Mouse (Mus musculus) mature B cell (primary cell): ENCODE results near the gene Snapc4.

Source experiments
- in situ Hi-C: fragments of 300-500 bp; cut with MboI; formaldehyde crosslinking; loops from 2 replicates; pipeline ENCODE4 v1.14.3; 2019

Gene Snapc4

DNA sequence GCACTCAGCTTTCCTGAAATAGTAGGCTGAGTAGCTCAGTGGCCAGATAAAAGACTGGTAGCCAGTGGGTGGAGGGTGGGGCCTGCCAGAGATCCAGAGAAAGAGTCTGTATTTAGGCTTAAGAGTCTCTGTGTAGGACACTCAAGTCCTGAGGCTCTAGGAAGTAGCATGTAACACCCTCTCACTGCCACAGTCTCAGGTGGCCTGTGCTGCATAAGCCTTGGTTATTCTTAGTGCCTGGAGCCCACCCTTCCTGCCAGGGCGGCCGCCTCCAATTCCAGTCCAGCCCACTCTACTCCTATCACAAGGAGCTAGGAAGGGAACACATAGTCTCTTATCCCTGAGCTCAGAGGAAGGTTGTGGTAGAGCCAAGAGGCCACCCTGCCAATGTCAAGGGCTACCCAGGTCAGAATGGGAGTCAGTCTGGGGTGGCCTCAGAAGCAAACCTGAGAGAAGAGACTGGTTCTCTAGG lies 38.9 kb downstream of the Snapc4 start:
- in situ Hi-C loops: no loop called here

DNA sequence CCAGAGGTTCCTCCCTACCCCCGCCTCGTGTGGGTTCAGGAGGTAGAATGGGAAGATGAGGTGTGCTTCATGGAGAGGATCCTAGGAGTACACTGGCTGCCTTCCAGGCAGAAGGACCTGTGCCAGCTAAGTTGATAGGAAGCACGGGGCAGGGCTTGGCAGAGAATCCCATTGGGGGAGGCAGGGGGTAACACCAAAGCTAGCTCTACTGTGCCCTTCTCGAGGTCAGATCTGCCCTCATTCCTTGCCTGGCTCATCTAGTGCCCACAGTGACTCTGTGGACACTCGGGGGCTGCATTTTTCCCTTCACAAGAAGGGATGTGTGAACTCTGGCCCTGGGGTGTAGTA lies 41.3 kb downstream of the Snapc4 start:
- in situ Hi-C loops: no loop called here

DNA sequence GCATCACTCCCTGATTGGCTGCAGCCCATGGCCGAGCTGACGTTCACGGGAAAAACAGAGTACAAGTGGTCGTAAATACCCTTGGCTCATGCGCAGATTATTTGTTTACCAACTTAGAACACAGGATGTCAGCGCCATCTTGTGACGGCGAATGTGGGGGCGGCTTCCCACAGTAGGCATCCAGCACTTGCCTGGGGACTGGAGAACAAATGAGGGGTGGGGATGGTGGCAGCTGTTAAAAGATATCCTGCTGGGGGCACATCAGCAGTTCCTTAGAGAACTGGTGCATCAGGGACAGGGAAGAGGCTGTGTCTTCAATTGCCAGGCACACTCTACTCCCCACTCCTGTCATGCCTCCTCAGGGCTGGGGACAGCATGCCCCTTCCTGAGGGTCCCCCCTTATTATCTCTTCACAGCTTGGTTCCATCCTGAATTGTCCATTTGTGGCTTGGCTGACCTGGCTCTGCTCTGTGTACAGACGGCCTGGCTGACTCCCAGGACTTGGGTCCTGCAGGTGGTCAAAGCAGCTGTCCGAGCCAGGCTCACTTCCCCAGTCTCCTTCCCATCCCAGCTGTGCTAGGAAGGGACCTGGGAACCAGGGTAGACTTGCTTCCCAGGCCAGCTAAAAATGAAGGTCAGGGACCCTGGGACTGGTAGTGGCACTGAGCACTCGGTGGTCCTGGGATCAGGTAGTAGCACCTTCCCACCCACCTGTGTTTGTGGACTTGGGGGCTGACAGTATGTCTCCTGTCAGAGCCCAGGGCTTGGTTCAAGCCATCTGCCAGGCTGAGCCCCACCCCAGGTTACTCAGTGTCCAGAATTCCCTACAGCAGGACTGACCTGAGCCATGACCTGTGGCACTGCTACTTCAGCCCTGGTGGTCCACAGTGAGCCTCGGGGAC lies 41.9 kb downstream of the Snapc4 start:
- in situ Hi-C loops: no loop called here

DNA sequence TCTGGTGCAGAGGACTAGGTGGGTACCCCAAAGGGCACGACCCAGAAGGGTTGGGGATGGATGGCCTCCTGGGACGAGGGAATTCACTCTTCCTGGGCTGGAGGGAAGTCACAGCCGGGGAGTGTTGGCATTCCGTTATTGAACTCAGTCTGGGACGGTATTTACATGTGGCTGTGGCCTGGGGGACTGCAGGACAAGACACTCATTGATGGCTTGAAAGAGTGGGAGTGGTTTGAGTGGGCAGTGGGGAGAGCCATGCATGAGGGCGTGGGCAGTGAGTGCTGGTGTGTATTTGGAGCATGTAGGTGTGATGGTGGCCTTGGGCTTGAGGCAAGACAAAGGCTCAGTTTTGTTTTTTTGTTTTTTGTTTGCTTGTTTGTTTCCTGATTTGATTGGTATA lies 49.8 kb downstream of the Snapc4 start:
- in situ Hi-C loops: no loop called here

DNA sequence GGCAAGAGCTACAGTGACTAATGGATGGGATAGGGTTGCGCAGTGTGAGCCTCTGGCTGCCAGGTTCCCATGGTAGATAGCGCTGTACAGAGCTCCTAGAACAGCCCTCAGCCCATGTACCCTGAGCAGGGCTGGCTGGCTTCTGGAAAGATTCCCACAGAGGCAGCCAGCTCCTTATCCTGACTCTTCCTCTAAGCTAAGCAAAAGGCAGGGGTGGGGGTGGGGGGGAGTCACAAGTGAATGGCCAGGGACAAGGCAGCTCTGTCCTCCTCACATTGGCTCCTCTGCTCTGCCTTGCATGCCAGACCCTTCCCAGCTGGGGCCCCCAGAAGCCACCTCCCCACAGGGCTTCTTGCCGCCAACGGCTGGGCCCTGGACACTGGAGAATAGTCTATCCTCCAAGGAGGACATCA lies 50.4 kb downstream of the Snapc4 start:
- in situ Hi-C loops: no loop called here

DNA sequence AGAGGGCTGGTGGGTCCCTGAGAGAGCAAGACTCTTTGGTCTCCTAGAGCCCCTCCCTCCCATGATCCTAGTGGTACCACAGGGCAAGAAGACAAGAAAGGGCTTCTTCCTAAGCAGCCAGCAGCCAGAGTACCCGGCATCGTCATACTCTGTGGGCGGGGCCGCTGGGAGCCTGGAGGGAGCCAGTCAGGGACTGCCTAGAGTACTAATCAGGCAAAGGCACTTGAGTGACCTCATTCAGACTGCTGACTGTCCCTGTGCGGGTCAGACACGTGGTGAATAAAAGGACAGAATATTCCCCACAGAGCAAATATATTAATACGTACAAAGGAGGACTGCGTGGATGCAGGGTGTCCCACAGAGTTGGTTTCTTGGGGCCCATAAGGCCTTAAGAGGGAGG lies 51.1 kb downstream of the Snapc4 start:
- in situ Hi-C loops: no loop called here

DNA sequence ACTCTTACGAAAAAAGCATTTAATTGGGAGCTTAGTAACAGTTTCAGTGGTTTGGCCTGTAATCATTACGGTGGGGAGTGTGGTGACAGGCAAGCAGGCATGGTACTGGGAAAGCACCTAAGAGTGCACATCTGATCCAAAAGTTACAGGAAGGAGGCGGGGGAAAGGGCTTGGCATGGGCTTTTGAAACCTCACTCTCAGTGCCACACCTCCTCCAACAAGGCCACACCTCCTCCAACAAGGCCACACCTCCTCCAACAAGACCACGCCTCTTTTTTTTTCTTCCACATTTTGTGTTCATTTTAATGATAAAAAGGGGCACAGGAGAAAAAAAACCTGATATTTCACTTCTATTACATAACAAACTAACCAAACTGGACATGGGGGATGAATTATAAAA lies 52.6 kb downstream of the Snapc4 start:
- in situ Hi-C loops: no loop called here

DNA sequence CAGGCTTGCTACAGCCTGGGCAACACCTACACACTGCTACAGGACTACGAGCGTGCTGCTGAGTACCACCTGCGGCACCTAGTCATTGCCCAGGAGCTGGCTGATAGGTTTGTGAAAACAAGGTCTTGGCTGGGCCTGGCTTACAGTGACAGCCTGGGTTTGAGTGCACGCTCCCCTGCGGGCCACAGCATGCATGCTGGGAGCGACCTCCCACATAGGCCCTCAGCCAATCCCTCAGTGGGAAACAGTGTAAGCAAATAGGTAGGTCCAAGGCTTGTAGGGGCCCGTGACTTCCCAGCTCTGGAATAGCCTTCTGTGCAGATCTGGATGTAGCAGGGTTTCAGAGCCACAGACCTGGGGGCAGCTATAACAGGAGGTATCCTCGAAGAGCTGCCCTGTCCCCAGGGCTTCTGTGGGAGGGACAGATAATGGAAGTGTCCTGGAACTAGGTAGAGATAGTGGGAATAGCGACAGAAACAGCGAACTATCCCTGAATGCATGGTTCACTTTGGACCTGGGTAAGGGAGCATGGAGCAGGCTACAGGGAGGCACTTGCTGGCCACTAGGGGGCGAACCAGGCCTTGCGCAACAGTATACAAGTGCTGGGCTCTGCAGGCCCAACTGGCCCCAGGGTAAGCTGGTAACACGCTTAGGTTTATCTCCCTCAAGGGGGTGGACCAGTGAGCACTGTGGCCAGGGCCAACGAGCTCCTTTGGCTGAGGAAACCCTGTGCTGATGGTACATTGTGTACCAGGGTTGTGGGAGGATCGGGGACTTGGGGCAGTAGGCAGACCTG lies 54.9 kb downstream of the Snapc4 start:
- in situ Hi-C loops: no loop called here

DNA sequence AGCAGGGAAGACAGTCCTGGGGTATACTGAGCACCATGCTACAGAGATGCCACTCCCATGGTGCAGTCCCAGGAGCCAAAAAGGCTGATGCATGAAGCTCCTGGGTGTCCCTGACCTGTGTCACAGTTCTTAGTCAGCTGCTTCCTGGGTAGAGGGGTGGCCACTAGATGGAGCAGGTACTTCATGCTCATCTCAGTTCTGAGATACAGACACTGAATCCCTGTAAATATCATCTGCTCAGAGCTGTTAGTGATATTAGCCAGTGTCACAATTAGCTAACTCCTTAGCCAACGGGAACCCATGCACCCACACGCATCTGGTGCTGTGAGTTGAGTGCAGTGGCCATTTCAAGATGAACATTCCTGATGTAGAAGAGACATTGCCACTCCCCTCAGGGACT lies 55.5 kb downstream of the Snapc4 start:
- in situ Hi-C loops: no loop called here

DNA sequence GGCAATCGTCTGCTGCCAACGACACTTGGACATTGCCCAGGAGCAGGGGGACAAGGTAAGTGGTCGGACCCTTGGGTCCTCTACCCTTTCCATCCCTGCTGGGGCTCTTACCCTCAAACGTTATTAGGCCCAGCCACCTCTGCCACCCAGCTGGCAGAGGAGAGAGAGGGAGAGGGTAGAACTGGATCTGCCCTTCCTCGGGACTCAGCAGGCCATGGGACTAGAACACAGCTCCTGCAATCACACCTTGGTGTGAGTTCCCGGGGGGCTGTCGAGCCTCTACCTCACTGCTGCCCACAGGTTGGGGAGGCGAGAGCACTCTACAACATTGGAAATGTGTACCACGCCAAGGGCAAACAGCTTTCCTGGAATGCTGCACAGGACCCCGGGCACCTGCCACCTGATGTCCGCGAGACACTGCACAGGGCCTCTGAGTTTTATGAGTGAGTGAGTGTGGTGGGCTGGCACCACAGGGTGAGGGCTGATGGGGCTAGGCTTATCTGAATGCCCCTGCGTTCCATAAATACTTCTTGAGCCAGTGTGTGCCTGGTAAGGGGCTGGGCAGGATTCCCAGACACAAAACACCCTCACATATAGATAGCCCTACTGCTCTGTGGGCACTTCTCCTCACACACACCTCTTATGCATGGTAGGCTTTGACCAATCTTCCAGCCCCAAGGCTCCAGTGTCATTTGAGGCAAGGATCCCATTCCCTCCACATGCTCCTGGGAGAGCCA lies 56.7 kb downstream of the Snapc4 start:
- in situ Hi-C loops: no loop called here

DNA sequence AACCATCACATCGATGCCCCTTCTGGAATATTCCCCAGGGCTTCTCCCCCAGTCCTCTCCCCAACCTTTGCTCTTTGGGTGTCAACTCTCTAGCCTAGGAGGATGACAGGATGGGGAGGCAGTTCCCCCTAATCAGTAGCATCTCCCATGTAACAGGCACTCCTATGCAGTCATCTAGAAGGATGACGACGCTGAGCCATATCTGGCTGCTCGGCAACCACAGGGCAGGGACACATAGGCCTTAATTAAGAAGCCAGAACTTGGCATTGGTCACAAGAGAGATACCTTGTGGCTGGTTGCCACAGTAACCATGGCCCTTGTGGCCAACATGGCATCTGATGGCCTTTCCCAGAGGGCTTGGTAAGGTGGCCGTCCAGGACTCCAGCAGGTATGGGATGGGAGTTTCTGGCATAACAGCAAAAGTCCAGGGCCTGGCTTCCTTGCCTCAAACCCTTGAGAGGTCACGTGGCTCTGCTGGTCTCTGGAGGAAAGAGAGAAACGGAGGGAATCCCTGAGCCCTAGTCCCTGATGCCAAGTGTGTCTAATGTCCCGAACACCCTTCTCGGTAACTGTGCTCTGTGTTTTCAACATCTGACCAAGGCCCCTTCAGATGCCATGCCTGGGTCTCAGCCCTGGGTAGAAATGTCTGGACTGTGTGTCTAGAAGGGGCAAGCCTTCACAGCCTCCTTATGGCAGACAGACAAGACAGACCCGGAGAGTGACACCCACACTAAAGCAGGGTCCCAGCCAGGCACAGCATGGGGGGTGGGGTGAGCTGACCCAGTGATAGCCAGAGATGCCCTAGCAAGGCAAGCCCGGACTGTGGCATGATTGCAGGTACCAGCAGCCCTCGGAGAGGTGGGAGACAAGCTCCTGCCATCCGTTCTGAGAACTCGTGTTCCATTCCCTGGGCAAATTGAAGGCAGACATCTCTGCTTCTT lies 59.9 kb downstream of the Snapc4 start:
- in situ Hi-C loops: no loop called here

DNA sequence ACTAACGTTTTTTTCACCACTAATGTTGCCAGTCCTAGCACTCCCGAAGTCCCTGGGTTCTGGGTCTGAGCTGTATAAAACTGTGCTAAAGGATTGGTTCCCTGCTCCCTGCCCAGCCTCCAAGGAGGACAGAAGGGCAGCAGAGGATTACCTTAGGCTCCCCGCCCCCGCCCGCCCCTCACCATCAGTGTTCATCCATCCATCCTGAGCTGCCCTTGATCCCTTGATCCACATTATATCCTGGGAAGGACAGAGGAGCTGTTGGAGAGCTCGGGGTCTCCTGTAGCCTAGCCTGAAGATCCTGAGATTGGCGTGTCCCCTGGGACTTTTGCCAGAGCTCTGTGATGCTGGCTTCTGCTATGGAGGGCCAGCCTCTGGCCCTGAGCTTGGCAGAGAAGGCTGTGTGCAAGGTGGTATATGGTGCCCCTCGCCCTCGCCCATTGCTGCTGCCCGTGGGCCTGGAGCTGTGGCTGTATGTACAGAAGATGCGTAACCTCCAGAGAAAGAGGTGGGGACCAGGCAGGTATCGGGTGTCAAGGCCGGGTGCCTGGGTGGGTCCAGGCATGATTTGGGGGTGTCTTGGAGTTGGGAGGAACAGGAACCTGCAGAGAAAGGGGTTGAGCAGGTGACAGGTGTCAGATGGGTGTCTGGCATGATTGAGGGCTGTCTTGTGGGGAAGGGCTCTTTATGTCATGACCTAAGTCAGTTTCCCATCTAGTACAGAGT lies 60.8 kb downstream of the Snapc4 start:
- in situ Hi-C loops: no loop called here

DNA sequence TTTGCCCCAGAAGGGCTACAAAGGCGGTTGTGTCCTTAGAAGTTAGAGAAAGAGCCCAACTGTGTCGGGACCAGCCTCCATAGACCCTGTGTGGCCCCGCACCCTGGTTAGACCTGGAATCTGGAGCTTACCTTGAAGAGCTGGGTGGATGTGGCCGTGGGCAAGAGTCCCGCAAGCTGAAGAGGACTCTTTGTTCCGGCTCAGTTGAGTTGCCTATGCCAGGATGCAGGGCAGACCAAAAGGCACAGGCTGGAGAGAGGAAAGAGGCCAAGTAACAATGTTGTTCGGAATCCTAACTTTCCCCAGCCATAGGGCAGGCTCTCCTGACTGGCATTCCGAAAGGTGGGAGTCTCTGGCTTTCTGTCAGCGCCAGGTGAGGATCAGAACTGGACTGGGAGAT lies 61.3 kb downstream of the Snapc4 start:
- in situ Hi-C loops: no loop called here

DNA sequence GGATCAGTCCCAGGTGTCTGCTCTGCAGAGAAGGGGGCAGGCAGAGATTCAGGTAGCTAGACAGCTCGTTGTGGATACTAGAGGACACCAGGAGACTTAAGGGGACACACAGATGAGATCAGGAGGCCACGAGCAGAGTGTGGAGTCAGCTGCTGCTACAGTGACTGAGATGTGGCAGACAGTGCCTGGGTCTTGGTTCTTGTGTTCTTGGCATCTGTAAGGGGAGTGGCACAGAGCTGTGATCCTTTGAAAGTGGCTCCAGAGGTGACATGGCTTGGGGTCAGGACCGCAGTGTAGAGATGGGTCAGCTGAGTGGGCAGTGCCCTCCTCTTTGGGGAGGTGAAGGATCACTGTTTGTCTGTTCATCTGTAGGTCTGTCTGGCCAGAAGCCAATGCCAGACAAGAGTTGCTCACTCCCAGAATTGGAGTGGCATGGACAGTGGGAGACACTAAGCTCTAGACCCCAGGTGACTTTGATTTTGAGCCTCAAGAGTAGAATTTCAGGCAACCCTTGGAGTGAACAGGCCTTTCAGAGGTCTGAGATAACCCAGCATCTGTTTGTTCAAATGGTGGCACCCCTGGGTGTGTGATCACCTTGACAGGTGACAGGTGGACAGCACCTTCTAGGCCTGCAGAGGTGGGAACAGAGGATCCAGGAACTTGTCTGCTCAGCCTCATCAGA lies 62.3 kb downstream of the Snapc4 start:
- in situ Hi-C loops: no loop called here

DNA sequence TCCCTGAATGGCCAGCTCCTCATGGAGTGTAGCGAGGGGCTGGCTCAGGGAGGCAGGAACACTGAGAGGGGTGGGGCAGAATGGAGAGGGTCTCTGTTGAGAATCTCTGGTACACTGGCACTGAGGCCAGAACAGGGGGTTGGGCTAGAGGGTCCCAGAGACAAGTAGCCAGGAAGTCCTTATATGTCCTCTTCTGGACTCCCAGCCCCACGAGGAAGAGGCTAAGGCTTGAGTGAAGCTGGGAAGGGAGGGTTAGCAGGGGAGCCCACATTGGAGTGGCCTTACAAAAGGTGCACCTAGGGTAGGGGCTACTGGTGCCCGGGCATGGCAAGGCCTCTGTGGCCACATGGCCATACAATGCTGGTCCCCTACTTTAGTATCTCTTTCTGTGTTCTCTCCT lies 63.1 kb downstream of the Snapc4 start:
- in situ Hi-C loops: no loop called here

DNA sequence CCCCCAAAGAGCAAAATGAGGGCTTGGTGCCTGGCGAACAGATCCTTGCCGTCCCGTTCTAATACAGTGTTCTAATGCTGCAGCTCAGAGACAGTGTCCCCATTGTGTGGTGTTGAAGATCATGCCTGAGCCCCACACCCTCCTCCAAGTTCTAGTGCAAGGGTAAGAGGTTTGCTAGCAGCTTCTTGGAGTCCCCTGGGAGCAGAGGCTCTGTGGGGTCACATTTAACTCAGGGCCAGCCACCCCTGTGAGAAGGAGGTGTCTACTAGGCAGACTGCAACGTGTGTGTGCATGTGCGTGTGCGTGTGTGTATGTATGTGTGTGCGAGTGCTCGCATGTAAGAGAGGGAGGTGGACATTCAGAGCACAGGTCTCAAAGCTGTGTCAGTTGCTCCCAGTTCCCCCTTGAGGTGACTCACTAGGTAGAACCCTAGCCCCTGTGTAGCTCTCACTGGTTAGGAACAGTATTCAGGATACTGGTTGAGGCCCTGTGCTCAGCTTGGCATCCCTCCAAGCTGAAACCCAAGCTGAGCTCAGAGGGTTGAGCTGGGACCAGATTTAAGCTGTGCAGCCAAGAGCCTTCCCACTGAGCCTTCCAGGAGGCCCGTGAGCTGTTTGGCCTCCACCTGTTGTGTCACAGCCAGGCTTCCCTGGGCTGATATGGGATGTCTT lies 63.7 kb downstream of the Snapc4 start:
- in situ Hi-C loops: no loop called here

DNA sequence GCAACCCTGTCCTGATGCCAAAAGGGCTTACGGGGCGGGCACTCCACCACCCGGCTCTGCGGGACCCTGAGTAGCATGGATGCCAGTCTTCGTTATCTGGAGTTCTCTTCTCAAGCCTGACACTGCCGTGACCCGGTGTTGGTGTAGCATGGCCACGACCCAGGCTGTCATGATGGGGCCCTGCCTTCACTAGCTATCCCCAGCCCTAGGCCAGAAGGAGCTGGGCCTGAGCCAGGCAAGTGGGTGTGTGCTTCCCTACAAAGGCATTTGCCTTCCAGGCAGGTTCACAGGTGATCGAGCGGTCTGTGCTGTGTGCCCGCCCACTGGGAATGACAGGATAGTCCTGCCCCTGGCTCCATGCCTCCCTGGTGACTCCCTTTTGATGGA lies 64.5 kb downstream of the Snapc4 start:
- in situ Hi-C loops: no loop called here

DNA sequence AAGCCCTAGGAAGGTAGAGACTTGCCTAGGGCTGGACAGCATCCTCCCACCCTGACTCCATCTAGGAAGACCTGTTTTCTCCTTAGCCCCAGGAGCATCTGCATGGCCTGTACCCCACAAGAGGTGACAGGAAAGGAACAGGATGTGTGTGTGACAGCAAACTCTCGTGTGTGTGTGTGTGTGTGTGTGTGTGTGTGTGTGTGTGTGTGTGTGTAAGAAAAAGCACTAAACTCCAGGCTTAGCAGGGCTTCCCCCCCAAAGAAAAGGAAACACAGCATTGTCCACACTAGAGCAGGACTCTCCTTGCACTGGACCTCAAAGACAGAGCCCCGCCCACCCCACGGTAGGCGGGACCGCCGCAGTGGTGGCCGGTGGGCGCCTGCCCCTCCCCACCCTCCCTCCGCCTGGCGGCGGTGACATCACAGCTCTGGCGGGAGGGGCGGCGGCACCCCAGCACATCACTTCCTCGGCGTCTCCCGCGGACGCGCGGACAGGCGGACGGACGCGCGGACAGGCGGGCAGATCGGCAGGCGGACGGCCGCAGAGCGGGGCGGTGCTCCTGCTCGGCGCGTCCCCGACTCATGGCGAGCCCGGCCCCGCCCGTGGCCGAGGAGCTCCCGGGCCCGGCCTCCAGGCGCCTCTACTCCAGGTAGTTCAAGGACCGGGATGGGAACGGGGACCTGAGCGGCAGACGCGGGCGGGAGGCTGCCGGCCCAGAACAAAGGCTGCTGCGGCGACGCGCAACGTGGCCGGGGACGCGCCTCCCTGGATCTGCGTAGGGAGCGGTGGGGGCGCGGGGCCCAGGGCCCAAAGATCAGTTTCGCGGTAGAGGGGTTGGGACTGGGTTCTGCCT lies 65.2 kb downstream of the Snapc4 start, which contains the start of gene Gpsm1:
Gene Gpsm1, plus strand, starts transcription at position 444 of the 853 bp plus-strand sequence.
- in situ Hi-C loops: no loop called here
